In the genomic region with DNA sequence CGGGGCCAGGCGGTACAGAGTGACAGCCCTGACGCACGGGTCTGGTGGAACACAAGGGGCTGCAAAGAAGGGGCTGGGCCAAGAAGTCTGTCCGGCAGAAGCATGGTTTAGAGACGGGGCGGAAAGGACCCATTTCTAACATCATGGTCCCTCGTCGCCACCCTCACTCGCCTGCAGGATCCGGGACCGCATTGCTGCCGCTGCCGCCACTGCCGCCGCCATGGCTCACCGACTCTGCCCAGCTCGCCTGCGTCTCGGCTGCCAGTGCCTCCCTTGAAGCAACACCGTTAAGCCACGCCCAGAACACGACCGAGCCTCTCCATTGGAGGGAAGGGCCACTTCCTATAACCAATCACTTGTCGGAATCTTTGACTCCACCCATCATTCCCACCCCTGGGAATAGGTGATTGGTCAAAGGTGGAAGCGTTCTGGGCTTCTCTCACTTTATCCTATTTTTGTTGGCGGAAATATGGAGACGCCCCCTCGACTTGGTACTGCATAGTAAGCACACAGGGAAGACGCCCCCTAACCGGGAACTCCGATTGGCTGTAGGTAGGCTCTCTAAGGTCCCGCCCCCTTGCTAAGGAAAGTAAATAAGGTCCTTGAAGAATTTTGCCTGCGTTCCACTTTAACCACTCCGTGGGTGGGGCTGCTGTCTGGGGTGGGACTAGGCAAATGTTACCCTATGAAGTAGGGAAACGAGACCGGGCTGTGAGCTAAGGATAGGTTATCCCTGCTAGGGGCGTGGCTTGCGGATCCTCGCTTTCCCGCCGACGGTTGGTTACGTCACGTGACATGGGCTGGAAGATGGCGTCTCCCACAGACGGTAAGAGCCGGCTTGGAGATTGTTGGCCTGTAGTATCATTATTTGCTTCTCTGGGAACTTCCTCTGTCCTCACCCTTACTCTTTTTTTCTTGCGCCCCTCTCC, we compare ENCODE assay signal across 8 mouse cellular contexts. TPM values are rescaled to one million over a fixed set of nuclear protein-coding genes. Genes with fewer than 3 reads are reported as not detected.
DNase-seq lines count a peak whose midpoint lies in the region; ATAC-seq and TF ChIP-seq lines count a peak whose summit lies in the region.

A gene (minus strand): TSS at position 287 of the 929 bp plus-strand sequence.
A gene (plus strand): TSS at position 705 of the 929 bp plus-strand sequence.

- H3K4me2 ChIP-seq in heart, embryonic 12.5 days, result peak within 1 kb of the TSS; percentile 100
- H3K4me2 ChIP-seq in kidney, postnatal 0 days (ENCODE audit: low read length), result peak within 1 kb of the TSS; percentile 87
- H3K4me2 ChIP-seq in liver, embryonic 11.5 days, result peak within 1 kb of the TSS; percentile 82
- peak within 1 kb of the TSS; percentile 93 for H3K4me2 ChIP-seq in stomach, embryonic 14.5 days (replicated peaks; ENCODE audit: low read depth, low read length)

- peak within 1 kb of the TSS; percentile 84 for H3K9ac ChIP-seq in heart, embryonic 12.5 days
- peak within 1 kb of the TSS; percentile 81 for H3K9ac ChIP-seq in kidney, postnatal 0 days (ENCODE audit: low read depth, low read length)
- peak within 1 kb of the TSS; percentile 85 for H3K9ac ChIP-seq in liver, embryonic 11.5 days (ENCODE audit: low read depth, low read length)
- H3K9ac ChIP-seq in stomach, embryonic 14.5 days (replicated peaks; ENCODE audit: low read depth, low read length), result peak within 1 kb of the TSS; percentile 28

- ATAC-seq in erythroid progenitor cell, adult 5-6 weeks (replicated peaks; ENCODE audit: low FRiP score, poor library complexity, severe bottlenecking), result peak; percentile 88
- peak; percentile 98 for ATAC-seq in heart, embryonic 12.5 days (ENCODE audit: insufficient number of reproducible peaks, low FRiP score)
- ATAC-seq in kidney, postnatal 0 days (replicated peaks; ENCODE audit: low FRiP score, low read depth), result peak; percentile 99
- ATAC-seq in liver, embryonic 11.5 days (replicated peaks; ENCODE audit: low FRiP score), result peak; percentile 97
- ATAC-seq in stomach, embryonic 14.5 days (ENCODE audit: insufficient number of reproducible peaks, insufficient read depth, low FRiP score, low read depth), result peak; percentile 99

- peaks cover 32% of the 10 kb centered on the region for H3K4me1 ChIP-seq in heart, embryonic 12.5 days (replicated peaks)
- H3K4me1 ChIP-seq in kidney, postnatal 0 days (replicated peaks; ENCODE audit: insufficient read depth, low read length), result 0 out of 2 replicates have a peak, but pooled peaks cover 3% of the 10 kb centered on the region
- peaks cover 16% of the 10 kb centered on the region for H3K4me1 ChIP-seq in liver, embryonic 11.5 days (replicated peaks; ENCODE audit: control insufficient read depth, insufficient read depth, low read length)
- peaks cover 8% of the 10 kb centered on the region; the same call in 1 of the 2 replicates for H3K4me1 ChIP-seq in stomach, embryonic 14.5 days (ENCODE audit: control insufficient read depth, insufficient read depth, low read length)

- no peaks in the 10 kb centered on the region for H3K27me3 ChIP-seq in heart, embryonic 12.5 days (replicated peaks)
- H3K27me3 ChIP-seq in kidney, postnatal 0 days (ENCODE audit: insufficient read depth, low read length), result no peaks in the 10 kb centered on the region
- H3K27me3 ChIP-seq in liver, embryonic 11.5 days (replicated peaks; ENCODE audit: control insufficient read depth, insufficient read depth, low read length), result no peaks in the 10 kb centered on the region
- H3K27me3 ChIP-seq in stomach, embryonic 14.5 days (ENCODE audit: control insufficient read depth, insufficient read depth, low read length), result no peaks in the 10 kb centered on the region

- no peaks in the 10 kb centered on the region for H3K9me3 ChIP-seq in heart, embryonic 12.5 days (replicated peaks)
- H3K9me3 ChIP-seq in kidney, postnatal 0 days (replicated peaks; ENCODE audit: low read length), result no peaks in the 10 kb centered on the region
- H3K9me3 ChIP-seq in liver, embryonic 11.5 days (ENCODE audit: control insufficient read depth, low read length), result no peaks in the 10 kb centered on the region
- H3K9me3 ChIP-seq in stomach, embryonic 14.5 days (ENCODE audit: control insufficient read depth, low read depth, low read length), result no peaks in the 10 kb centered on the region

- no peaks in the 10 kb centered on the region for H3K36me3 ChIP-seq in heart, embryonic 12.5 days
- no peaks in the 10 kb centered on the region for H3K36me3 ChIP-seq in kidney, postnatal 0 days (ENCODE audit: insufficient read depth, low read length)
- no peaks in the 10 kb centered on the region for H3K36me3 ChIP-seq in liver, embryonic 11.5 days (ENCODE audit: control insufficient read depth, insufficient read depth, low read length)
- no peaks in the 10 kb centered on the region for H3K36me3 ChIP-seq in stomach, embryonic 14.5 days (ENCODE audit: control insufficient read depth, insufficient read depth, low read length)

- TF ChIP-seq CTCF in kidney, postnatal 0 days (IDR thresholded peaks at IDR 0.05; ENCODE audit: low read depth), result no peak

- peak; percentile 99 for DNase-seq in CD4-positive helper T cell, adult 2 months (ENCODE audit: low read depth, low spot score)
- DNase-seq in brain, embryonic 18.5 days (ENCODE audit: low read depth, low spot score), result peak; percentile 100
- DNase-seq in kidney, postnatal 0 days (ENCODE audit: low spot score), result peak; percentile 100
- DNase-seq in liver, embryonic 11.5 days (ENCODE audit: low spot score), result peak; percentile 92
- peak; percentile 98 for DNase-seq in naive thymus-derived CD4-positive, alpha-beta T cell, adult 2 months (ENCODE audit: low read depth)

- 0% methylated on average over 49 of the region's 49 CpGs for WGBS in heart, embryonic 12.5 days
- WGBS in kidney, postnatal 0 days, result under 1% methylated on average over 49 of the region's 49 CpGs
- under 1% methylated on average over 49 of the region's 49 CpGs for WGBS in liver, embryonic 11.5 days
- under 1% methylated on average over 49 of the region's 49 CpGs for WGBS in stomach, embryonic 14.5 days

- peak within 1 kb of the TSS; percentile 67 for H3K4me3 ChIP-seq in heart, embryonic 12.5 days
- peak within 1 kb of the TSS; percentile 76 for H3K4me3 ChIP-seq in kidney, postnatal 0 days (replicated peaks; ENCODE audit: low read depth, low read length)
- H3K4me3 ChIP-seq in liver, embryonic 11.5 days (ENCODE audit: low read depth, low read length), result peak within 1 kb of the TSS; percentile 88
- peak within 1 kb of the TSS; percentile 60 for H3K4me3 ChIP-seq in stomach, embryonic 14.5 days (ENCODE audit: low read depth, low read length)

- peak within 1 kb of the TSS; percentile 82 for H3K27ac ChIP-seq in heart, embryonic 12.5 days (ENCODE audit: poor library complexity, severe bottlenecking)
- peak within 1 kb of the TSS; percentile 96 for H3K27ac ChIP-seq in kidney, postnatal 0 days
- peak within 1 kb of the TSS; percentile 70 for H3K27ac ChIP-seq in liver, embryonic 11.5 days (ENCODE audit: low read depth, low read length)
- 0 out of 2 replicates have a peak within 1 kb of the TSS, but pooled peaks have one; percentile 1 for H3K27ac ChIP-seq in stomach, embryonic 14.5 days (ENCODE audit: low read length)

RNA-seq across cellular contexts. Expression of the first gene that starts in this region (rescaled TPM):
- total RNA-seq in erythroid progenitor cell, adult 5-6 weeks (2015; ENCODE audit: low replicate concordance), result 4.2 and 6.8 TPM in 2 replicates
- 2.6 and 7.5 TPM in 2 replicates for total RNA-seq in erythroid progenitor cell, adult 5-6 weeks (2017; ENCODE audit: low replicate concordance)
- 43.6 and 43.9 TPM in 2 replicates for polyA plus RNA-seq in heart, embryonic 12.5 days (2016; fragmentation: Nextera tagmentation; extraction: Ambion mirVana)
- 122 and 128 TPM in 2 replicates for polyA plus RNA-seq in kidney, postnatal 0 days (2015; fragmentation: Nextera tagmentation; extraction: Ambion mirVana)
- polyA plus RNA-seq in liver, embryonic 11.5 days (2014; fragmentation: Nextera tagmentation; extraction: Ambion mirVana), result 21.5 and 25.7 TPM in 2 replicates
- 35.5 and 40.1 TPM in 2 replicates for polyA plus RNA-seq in stomach, embryonic 14.5 days (2014; fragmentation: Nextera tagmentation; extraction: Ambion mirVana)

RNA-seq across cellular contexts. Expression of the second gene that starts in this region (rescaled TPM):
- 19.8 and 41.1 TPM in 2 replicates for total RNA-seq in erythroid progenitor cell, adult 5-6 weeks (2015; ENCODE audit: low replicate concordance)
- 22.0 and 26.2 TPM in 2 replicates for total RNA-seq in erythroid progenitor cell, adult 5-6 weeks (2017; ENCODE audit: low replicate concordance)
- 15.4 and 15.8 TPM in 2 replicates for polyA plus RNA-seq in heart, embryonic 12.5 days (2016; fragmentation: Nextera tagmentation; extraction: Ambion mirVana)
- 18.7 and 19.5 TPM in 2 replicates for polyA plus RNA-seq in kidney, postnatal 0 days (2015; fragmentation: Nextera tagmentation; extraction: Ambion mirVana)
- polyA plus RNA-seq in liver, embryonic 11.5 days (2014; fragmentation: Nextera tagmentation; extraction: Ambion mirVana), result 20.2 and 21.7 TPM in 2 replicates
- polyA plus RNA-seq in stomach, embryonic 14.5 days (2014; fragmentation: Nextera tagmentation; extraction: Ambion mirVana), result 20.4 and 23.0 TPM in 2 replicates

Comparison
In these comparisons a context has a peak if more than half of its experiments do, and no peak if none do; other contexts are left out.
1. Peak in every context shown above with its lines: DNase-seq, ATAC-seq, H3K4me3 ChIP-seq and H3K27ac ChIP-seq.
2. H3K27ac ChIP-seq: peak in every context shown above with its lines; median percentile 96 in kidney, postnatal 0 days; 82 in heart, embryonic 12.5 days; 70 in liver, embryonic 11.5 days; 1 in stomach, embryonic 14.5 days.
3. H3K9ac ChIP-seq: peak in every context shown above with its lines; median percentile 85 in liver, embryonic 11.5 days; 84 in heart, embryonic 12.5 days; 81 in kidney, postnatal 0 days; 28 in stomach, embryonic 14.5 days.